Mouse (Mus musculus) megakaryocyte, embryonic 14.5 days (primary cell): ENCODE data around the gene Kpna1.

Source experiments
- FLI1 ChIP-seq: IDR thresholded peaks from 2 replicates; pipeline ENCODE4 v1.6.1; 2012; ENCODE audit warnings: low read length, inconsistent platforms, mixed read lengths
- GATA1 ChIP-seq: IDR thresholded peaks from 3 replicates; pipeline ENCODE4 v1.6.1; 2012; ENCODE audit warnings: mixed read lengths, low read length, inconsistent platforms, borderline replicate concordance

DNA sequence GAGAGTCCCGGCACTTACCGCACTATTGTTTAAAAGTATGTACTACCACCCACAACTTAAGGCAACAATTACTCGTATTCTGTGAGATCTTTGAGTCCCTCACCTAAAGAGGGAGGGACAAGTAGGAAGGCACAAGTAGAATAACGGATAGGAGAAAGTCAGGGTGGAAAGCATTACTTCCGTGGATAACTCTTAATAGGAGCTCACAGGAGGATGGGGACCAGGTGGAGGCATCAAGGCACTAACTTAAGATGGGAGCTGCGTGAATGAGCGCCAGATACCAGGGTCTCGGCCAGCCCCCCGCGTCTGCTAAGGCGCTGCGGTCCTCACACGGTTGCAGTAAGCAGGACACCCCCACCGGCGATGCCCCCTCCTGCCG lies 92.5 kb downstream of the Kpna1 start:
- TF ChIP-seq FLI1 (no peak), GATA1 (no peak)
